Mouse (Mus musculus): Measurements from ENCODE around the gene Sun3. TPM values are rescaled to one million over a fixed set of nuclear protein-coding genes. Genes with fewer than 3 reads are reported as not detected.

Gene Sun3
- polyA plus RNA-seq (2014; fragmentation: Nextera tagmentation; extraction: Ambion mirVana): 0.15 and 0.16 TPM in 2 replicates

- no peaks in the 10 kb centered on the region for H3K4me1 ChIP-seq (replicated peaks; ENCODE audit: control insufficient read depth, insufficient read depth, low read length)
Measured at GRCm38 (mm10) chr11:9048703-9049060, at the start of gene Sun3. Gene Sun3 (minus strand): TSS chr11:9048991.

GRCm38 (mm10) chr11:9076444-9076843, 27.7 kb upstream of the Sun3 start:
- Histone ChIP-seq H3K36me3 (ENCODE audit: control insufficient read depth, insufficient read depth, low read length) (no peaks in the 10 kb centered on the region), H3K4me1 (replicated peaks; ENCODE audit: control insufficient read depth, insufficient read depth, low read length) (no peaks in the 10 kb centered on the region), H3K9ac (ENCODE audit: low read length) (no peak overlapping the region), H3K9me3 (ENCODE audit: control insufficient read depth, low read length) (no peaks in the 10 kb centered on the region), H3K27ac (ENCODE audit: low read depth) (no peak overlapping the region), H3K4me3 (ENCODE audit: low read depth, low read length) (no peak overlapping the region), H3K4me2 (ENCODE audit: low read length) (no peak overlapping the region), H3K27me3 (replicated peaks; ENCODE audit: control insufficient read depth, insufficient read depth, low read length) (no peaks in the 10 kb centered on the region)
- DNase-seq (ENCODE audit: low spot score) (no peak), ATAC-seq (replicated peaks; ENCODE audit: low FRiP score, low TSS enrichment, low read depth) (no peak)
- 93% methylated on average over 3 of the region's 3 CpGs for WGBS

More at GRCm38 (mm10) chr11:9048703-9049060, at the start of gene Sun3:
- no peaks in the 10 kb centered on the region for H3K9me3 ChIP-seq (ENCODE audit: control insufficient read depth, low read length)
- DNase-seq (ENCODE audit: low spot score) (peak; percentile 86), ATAC-seq (replicated peaks; ENCODE audit: low FRiP score, low TSS enrichment, low read depth) (peak; percentile 78)
- peak within 1 kb of the TSS; percentile 48 for H3K4me3 ChIP-seq (ENCODE audit: low read depth, low read length)
- peak within 1 kb of the TSS; percentile 99 for H3K4me2 ChIP-seq (ENCODE audit: low read length)
- H3K27ac ChIP-seq (ENCODE audit: low read depth): no peak within 1 kb of the TSS
- H3K9ac ChIP-seq (ENCODE audit: low read length): peak within 1 kb of the TSS; percentile 4; the same call in 1 of the 2 replicates
- no peaks in the 10 kb centered on the region for H3K36me3 ChIP-seq (ENCODE audit: control insufficient read depth, insufficient read depth, low read length)
- 1% methylated on average over 18 of the region's 18 CpGs for WGBS
- peaks cover 18% of the 10 kb centered on the region for H3K27me3 ChIP-seq (replicated peaks; ENCODE audit: control insufficient read depth, insufficient read depth, low read length)

DNA sequence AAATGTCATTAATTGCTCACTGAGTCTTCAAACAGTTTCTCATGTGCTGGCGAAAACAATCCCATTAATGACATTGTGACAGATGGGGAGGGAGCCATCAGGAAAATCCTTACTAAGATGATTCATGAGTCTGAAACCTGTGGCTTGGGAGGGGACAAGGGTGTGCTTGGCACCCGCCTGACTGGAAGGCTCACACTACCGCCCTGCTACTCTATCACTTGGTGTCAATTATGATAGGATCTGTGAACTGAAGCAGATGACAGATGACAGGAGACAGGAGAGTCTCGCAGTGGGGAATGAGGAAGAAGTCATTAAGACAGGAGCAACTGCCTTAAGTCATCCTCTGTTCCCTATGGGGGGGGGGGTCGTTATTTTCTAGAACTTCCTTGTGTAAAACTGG, 11.7 kb upstream of the Sun3 start:
- Histone ChIP-seq H3K9ac (ENCODE audit: low read length) (no peak overlapping the region), H3K9me3 (ENCODE audit: control insufficient read depth, low read length) (no peaks in the 10 kb centered on the region), H3K4me2 (ENCODE audit: low read length) (no peak overlapping the region), H3K36me3 (ENCODE audit: control insufficient read depth, insufficient read depth, low read length) (no peaks in the 10 kb centered on the region), H3K27ac (ENCODE audit: low read depth) (no peak overlapping the region), H3K4me3 (ENCODE audit: low read depth, low read length) (no peak overlapping the region), H3K4me1 (replicated peaks; ENCODE audit: control insufficient read depth, insufficient read depth, low read length) (no peaks in the 10 kb centered on the region), H3K27me3 (replicated peaks; ENCODE audit: control insufficient read depth, insufficient read depth, low read length) (no peaks in the 10 kb centered on the region)
- DNase-seq (ENCODE audit: low spot score): no peak
- ATAC-seq (replicated peaks; ENCODE audit: low FRiP score, low TSS enrichment, low read depth): no peak
- 36% methylated on average over 5 of the region's 5 CpGs for WGBS

DNA sequence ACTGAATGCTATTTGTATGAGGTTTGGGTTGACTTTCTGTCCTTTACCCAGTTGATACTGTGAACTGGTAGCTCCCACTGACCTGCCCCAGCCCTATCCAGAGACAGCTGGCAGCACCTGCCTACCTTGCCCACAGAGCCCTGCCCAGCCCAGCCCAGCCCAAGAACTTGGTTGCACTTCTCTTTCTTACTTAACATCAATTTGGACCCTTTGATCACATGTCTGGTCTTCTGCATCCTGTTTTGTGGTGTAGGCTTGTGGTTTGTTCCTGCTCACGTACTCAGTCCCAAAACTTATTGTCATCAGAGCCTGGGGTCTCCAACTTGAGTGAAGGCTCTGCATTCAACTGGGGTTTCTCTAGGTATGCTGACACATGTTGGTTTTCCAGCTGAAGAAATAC, 11.2 kb upstream of the Sun3 start:
- no peaks in the 10 kb centered on the region for H3K4me1 ChIP-seq (replicated peaks; ENCODE audit: control insufficient read depth, insufficient read depth, low read length)
- no peaks in the 10 kb centered on the region for H3K9me3 ChIP-seq (ENCODE audit: control insufficient read depth, low read length)
- 80% methylated on average over 1 of the region's 1 CpGs for WGBS
- H3K36me3 ChIP-seq (ENCODE audit: control insufficient read depth, insufficient read depth, low read length): no peaks in the 10 kb centered on the region
- no peak overlapping the region for H3K9ac ChIP-seq (ENCODE audit: low read length)
- DNase-seq (ENCODE audit: low spot score): no peak
- H3K27me3 ChIP-seq (replicated peaks; ENCODE audit: control insufficient read depth, insufficient read depth, low read length): no peaks in the 10 kb centered on the region
- H3K4me3 ChIP-seq (ENCODE audit: low read depth, low read length): no peak overlapping the region
- ATAC-seq (replicated peaks; ENCODE audit: low FRiP score, low TSS enrichment, low read depth): no peak
- H3K27ac ChIP-seq (ENCODE audit: low read depth): no peak overlapping the region
- H3K4me2 ChIP-seq (ENCODE audit: low read length): no peak overlapping the region

- DNase-seq (ENCODE audit: low spot score) (no peak), ATAC-seq (replicated peaks; ENCODE audit: low FRiP score, low TSS enrichment, low read depth) (no peak)
- Histone ChIP-seq H3K4me1 (replicated peaks; ENCODE audit: control insufficient read depth, insufficient read depth, low read length) (no peaks in the 10 kb centered on the region), H3K9ac (ENCODE audit: low read length) (no peak overlapping the region), H3K4me2 (ENCODE audit: low read length) (no peak overlapping the region), H3K27me3 (replicated peaks; ENCODE audit: control insufficient read depth, insufficient read depth, low read length) (no peaks in the 10 kb centered on the region), H3K9me3 (ENCODE audit: control insufficient read depth, low read length) (no peaks in the 10 kb centered on the region), H3K36me3 (ENCODE audit: control insufficient read depth, insufficient read depth, low read length) (no peaks in the 10 kb centered on the region), H3K27ac (ENCODE audit: low read depth) (no peak overlapping the region), H3K4me3 (ENCODE audit: low read depth, low read length) (no peak overlapping the region)
- WGBS: 91% methylated on average over 4 of the region's 4 CpGs
Measured at GRCm38 (mm10) chr11:9057711-9058110, 8.9 kb upstream of the Sun3 start.

- H3K4me1 ChIP-seq (replicated peaks; ENCODE audit: control insufficient read depth, insufficient read depth, low read length): no peaks in the 10 kb centered on the region
- H3K9ac ChIP-seq (ENCODE audit: low read length): no peak overlapping the region
- H3K4me2 ChIP-seq (ENCODE audit: low read length): no peak overlapping the region
- no peak overlapping the region for H3K27ac ChIP-seq (ENCODE audit: low read depth)
- no peaks in the 10 kb centered on the region for H3K36me3 ChIP-seq (ENCODE audit: control insufficient read depth, insufficient read depth, low read length)
- H3K4me3 ChIP-seq (ENCODE audit: low read depth, low read length): no peak overlapping the region
- whole genome bisulfite sequencing: 81% methylated on average over 2 of the region's 2 CpGs
- ATAC-seq (replicated peaks; ENCODE audit: low FRiP score, low TSS enrichment, low read depth): no peak
- H3K9me3 ChIP-seq (ENCODE audit: control insufficient read depth, low read length): no peaks in the 10 kb centered on the region
- DNase-seq (ENCODE audit: low spot score): no peak
- no peaks in the 10 kb centered on the region for H3K27me3 ChIP-seq (replicated peaks; ENCODE audit: control insufficient read depth, insufficient read depth, low read length)
Measured at GRCm38 (mm10) chr11:9056937-9057336, 8.1 kb upstream of the Sun3 start.

DNA sequence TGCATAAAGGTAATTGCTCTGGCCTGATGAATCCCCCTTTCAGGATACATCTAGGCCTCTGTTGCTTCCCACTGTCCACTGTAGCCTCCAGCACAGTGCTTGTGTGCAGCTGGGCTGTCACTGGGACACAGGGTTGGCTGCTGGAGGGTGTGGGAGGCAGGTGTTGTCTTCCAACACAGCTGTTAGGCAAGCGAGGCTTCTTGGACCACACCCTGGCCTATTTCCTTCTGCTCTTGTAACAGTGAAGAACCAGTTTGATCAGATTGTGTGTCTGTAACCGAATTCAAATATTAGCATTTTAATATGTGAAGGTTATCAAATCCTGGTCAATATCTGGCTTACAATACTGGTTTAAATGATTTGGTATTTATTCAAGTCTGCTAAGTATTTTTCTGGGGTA, 3.1 kb upstream of the Sun3 start:
- Histone ChIP-seq H3K9me3 (ENCODE audit: control insufficient read depth, low read length) (no peaks in the 10 kb centered on the region), H3K27me3 (replicated peaks; ENCODE audit: control insufficient read depth, insufficient read depth, low read length) (peaks cover 18% of the 10 kb centered on the region), H3K9ac (ENCODE audit: low read length) (no peak overlapping the region), H3K36me3 (ENCODE audit: control insufficient read depth, insufficient read depth, low read length) (no peaks in the 10 kb centered on the region), H3K4me1 (replicated peaks; ENCODE audit: control insufficient read depth, insufficient read depth, low read length) (no peaks in the 10 kb centered on the region), H3K4me2 (ENCODE audit: low read length) (no peak overlapping the region), H3K27ac (ENCODE audit: low read depth) (no peak overlapping the region), H3K4me3 (ENCODE audit: low read depth, low read length) (no peak overlapping the region)
- WGBS: 67% methylated on average over 2 of the region's 2 CpGs
- DNase-seq (ENCODE audit: low spot score) (no peak), ATAC-seq (replicated peaks; ENCODE audit: low FRiP score, low TSS enrichment, low read depth) (no peak)

- Histone ChIP-seq H3K4me1 (replicated peaks; ENCODE audit: control insufficient read depth, insufficient read depth, low read length) (no peaks in the 10 kb centered on the region), H3K27ac (ENCODE audit: low read depth) (no peak overlapping the region), H3K27me3 (replicated peaks; ENCODE audit: control insufficient read depth, insufficient read depth, low read length) (peaks cover 18% of the 10 kb centered on the region), H3K9me3 (ENCODE audit: control insufficient read depth, low read length) (no peaks in the 10 kb centered on the region), H3K4me3 (ENCODE audit: low read depth, low read length) (no peak overlapping the region), H3K9ac (ENCODE audit: low read length) (no peak overlapping the region), H3K36me3 (ENCODE audit: control insufficient read depth, insufficient read depth, low read length) (no peaks in the 10 kb centered on the region), H3K4me2 (ENCODE audit: low read length) (no peak overlapping the region)
- WGBS: 85% methylated on average over 4 of the region's 4 CpGs
- ATAC-seq (replicated peaks; ENCODE audit: low FRiP score, low TSS enrichment, low read depth): no peak
- DNase-seq (ENCODE audit: low spot score): no peak
Measured at GRCm38 (mm10) chr11:9050241-9050640, 1.4 kb upstream of the Sun3 start.

GRCm38 (mm10) chr11:9048011-9048702, 634 bp downstream of the Sun3 start, which contains the start of gene Gm11992:
Gene Gm11992 (plus strand): TSS chr11:9048594.
- Histone ChIP-seq H3K4me1 (replicated peaks; ENCODE audit: control insufficient read depth, insufficient read depth, low read length) (no peaks in the 10 kb centered on the region), H3K4me2 (ENCODE audit: low read length) (peak within 1 kb of the TSS; percentile 99), H3K9me3 (ENCODE audit: control insufficient read depth, low read length) (no peaks in the 10 kb centered on the region), H3K4me3 (ENCODE audit: low read depth, low read length) (peak within 1 kb of the TSS; percentile 48), H3K27me3 (replicated peaks; ENCODE audit: control insufficient read depth, insufficient read depth, low read length) (peaks cover 18% of the 10 kb centered on the region), H3K9ac (ENCODE audit: low read length) (peak within 1 kb of the TSS; percentile 4; the same call in 1 of the 2 replicates), H3K27ac (ENCODE audit: low read depth) (no peak within 1 kb of the TSS), H3K36me3 (ENCODE audit: control insufficient read depth, insufficient read depth, low read length) (no peaks in the 10 kb centered on the region)
- 3% methylated on average over 21 of the region's 21 CpGs for WGBS
- ATAC-seq (replicated peaks; ENCODE audit: low FRiP score, low TSS enrichment, low read depth) (peak; percentile 100), DNase-seq (ENCODE audit: low spot score) (no peak)
